Mouse (Mus musculus) layer of hippocampus, adult 9-10 months (tissue): Measurements from ENCODE around the gene Rbbp8nl.

Source experiments
- DNase-seq: peaks from one replicate; pipeline ENCODE4 v3.0.0; 2022; ENCODE audit warnings: low spot score

The Rbbp8nl gene

DNA sequence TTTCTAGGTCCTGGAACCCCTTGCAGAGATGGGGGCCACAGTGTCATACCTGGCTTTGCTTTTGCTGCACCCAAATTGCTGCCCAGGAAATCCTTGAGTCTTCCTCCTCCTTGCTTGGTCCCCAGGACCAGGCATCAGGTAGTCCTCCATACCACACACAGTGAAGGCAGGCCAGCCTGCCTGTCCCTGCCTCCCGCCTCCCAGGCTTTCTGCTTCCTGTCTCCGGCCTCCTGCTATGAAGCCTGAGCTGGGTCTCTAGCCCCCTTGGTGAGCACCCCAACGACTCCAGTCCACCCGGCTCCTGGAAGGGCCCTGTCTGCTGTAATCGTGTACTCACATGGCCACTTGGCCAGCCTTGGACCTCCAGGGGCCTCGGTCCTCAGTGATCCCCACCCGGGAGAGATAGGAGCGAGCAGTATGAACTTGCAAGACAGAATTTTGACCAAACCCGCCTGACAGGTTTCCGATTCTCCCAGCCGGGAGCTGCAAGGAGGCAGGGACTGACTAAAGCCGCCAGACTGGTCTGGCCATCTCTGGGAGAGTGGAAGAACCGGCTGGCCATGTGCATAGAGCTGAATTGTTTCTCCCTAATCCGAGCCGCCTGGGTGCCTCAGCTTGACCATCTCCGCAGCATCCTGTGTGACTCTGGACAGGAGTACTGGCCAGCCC, at the start of gene Rbbp8nl:
Rbbp8nl (minus strand) TSS at position 440 of the 669 bp plus-strand sequence.
- no peak for DNase-seq

DNA sequence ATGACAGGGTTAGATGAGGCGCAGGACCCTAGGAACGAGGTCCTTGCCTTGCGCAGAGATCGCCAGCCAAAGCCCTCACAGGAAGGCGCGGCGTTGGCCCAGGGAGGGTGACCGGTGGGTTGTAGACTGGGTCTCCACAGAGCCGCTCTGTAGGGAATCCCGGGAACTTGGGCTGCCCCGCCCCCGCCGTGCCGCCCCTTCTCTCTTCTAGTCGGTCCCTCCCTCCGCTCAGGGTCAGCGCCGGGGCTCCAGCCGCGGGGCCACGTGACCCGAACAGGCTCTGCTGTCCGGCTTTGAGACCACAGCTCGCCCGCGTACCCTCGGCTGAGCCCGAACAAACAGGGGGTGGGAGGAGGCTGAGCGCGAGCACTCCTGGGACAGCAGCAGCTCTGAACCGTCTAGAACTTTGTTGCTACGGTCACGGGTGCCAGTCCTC, 44.9 kb upstream of the Rbbp8nl start, which contains the start of gene Gata5:
Gata5 (minus strand) TSS at position 149 of the 436 bp plus-strand sequence.
- DNase-seq = no peak

DNA sequence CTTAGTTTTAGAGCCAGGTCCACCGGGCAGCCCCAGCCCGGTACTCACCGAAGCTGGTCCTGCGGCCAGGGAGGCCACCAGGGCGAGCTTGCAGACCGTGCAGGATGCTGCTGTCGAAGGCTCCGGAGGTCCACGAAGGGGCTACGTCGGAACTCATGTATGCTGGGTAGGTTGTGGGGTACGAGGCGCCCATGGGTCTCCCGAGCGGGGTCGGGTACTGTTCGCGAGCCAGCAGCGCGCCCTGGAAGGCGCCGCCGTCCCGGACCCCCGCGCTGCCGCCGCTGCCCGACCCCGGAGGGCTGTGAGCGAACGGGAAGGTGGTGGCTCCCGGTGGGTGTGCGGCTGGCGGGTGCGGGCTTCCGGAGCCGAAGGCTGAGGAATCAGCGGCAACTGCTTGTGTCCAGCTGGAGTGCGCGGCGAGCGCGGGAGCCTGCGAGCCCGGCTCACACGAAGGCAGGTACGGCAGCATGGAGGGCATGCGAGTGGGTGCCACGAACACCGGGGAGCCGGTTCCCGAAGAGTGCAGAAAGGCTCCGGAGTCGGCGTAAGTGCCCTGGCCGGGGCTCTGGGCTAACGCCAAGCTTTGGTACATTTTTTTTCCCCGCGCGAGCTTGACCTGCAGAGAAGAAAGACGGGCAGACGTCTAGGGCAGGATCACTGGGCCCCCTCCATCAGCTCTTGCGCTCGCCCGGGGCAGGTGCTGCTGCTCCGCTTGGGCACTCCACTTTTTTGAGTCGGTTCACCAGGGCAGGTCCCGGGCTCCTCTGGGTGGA, 44.3 kb upstream of the Rbbp8nl start:
- no peak for DNase-seq

DNA sequence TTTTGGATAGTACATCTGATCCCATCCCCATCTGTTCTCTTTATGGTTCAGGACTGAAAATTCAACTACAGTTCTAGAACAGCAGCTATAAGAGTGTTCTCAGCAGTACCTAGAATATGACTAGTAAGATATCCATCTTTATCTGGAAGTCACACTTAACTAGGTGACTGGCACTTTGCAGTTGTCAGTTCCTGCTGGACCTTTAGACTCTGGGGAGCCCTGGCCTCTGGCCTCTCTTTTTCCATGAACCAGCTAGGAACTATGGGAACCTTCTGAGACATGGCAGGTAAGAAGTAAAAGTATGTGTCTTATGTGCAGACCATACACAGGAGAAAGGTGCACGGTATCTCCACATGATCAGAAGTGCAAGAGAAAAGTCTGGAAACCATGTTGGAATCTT, 39.8 kb upstream of the Rbbp8nl start:
- DNase-seq = no peak

DNA sequence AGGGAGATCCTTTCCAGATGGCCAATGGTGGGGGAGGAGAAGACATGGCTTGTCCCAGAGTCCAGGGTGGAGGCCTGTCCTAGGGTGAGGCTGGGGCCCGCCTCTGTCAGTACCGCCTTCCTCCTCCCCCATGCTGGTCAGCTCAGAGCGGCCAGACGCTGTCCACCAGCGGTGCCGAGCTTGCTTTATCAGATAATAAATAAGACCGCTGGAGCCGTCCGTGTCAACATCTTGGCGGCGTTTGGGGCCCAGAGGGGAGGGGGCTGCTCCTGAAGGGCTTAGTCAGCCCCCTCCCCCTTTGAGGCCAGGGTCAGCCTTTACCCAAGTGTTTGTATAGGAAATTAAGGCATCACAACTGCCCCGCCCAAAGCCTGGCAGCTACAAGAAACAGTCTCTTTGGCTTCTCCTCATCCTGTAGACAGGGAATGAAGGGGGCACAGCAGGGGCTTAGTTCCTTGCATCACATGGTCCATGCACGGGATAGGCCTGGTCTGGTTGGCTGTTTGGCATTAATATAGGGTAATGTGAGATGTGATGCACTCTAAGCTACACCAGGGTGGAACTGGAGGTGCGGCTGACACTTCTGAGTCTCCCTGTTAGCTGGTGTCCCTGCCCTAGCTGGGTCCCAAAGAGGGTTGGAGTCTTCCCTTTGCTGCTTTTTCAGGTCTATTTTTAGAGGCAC, 33.1 kb upstream of the Rbbp8nl start:
- DNase-seq = no peak

DNA sequence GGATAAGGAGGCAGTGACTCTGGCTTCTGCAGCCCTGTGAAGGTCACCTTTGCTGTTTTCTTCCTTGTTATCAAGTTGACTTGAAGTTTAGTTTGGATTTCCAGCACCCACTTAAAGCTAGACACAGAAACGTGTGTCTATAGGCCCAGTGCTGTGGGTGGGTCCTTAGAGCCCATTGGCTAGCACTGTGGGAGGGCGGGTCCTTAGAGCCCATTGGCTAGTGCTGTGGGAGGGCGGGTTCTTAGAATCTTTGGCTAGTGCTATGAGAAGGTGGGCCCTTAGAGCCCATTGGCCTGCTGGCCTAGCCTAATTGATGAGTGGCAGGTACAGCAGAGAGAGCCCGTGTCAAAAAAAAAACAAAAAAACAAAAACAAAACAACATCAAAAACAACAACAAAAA, 30.5 kb upstream of the Rbbp8nl start:
- no peak for DNase-seq

DNA sequence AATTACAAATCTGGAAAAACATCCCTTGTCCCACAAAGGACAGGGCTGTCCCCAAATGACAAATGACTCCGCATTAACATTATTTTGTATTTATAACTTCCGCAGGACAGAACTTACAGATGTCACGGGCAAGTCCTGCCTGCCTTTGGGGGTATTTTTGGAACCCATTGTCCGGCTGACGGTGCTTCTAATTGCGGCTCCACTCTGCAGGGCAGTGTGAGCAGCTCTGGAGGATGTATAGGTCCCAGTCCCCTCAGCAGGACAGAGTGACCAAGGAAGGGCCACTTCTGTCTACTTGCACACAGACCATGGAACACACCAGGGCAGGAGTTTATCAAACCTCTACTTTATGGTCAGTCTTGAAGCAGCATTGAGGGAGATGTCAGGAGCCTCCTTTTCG, 27.9 kb upstream of the Rbbp8nl start:
- DNase-seq = no peak

DNA sequence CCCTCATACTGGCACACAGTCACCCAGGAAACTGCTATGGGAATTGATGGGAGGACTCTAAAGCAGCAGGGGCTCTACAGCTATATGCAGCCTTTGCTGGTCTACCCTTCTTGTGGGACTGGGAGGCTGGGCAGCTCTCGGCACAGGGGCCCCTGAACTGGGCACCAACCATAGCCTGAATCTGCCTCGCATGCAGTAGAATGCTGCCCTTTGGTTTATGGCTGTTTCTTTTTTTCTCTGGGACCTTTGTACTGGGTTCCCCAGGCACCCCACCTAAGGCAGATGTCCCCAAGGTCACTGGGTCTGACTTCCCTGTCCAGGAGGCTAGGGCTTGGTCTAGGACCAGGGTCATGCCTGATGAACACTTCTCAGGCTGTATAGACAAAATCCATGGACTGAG, 24.6 kb upstream of the Rbbp8nl start:
- no peak for DNase-seq

DNA sequence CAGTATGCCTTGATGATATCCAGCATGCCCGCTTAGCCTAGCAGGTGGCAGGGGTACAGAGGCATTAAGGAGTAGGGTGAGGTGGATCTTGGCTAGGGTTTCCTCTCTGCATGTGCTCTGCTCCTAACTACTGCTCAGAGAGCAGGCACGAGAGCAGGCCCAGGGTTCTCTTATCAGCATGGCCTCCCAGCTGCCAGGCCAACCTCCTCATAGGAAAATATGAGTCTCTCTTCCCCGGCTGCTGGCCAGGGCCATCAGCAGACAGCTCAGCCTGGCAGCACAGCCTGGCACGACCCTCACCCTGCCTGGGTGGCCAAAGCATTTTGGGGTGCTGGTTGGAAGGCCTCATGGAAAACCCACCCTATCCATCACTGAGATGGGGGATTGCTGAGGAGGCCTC, 21.5 kb upstream of the Rbbp8nl start:
- no peak for DNase-seq

DNA sequence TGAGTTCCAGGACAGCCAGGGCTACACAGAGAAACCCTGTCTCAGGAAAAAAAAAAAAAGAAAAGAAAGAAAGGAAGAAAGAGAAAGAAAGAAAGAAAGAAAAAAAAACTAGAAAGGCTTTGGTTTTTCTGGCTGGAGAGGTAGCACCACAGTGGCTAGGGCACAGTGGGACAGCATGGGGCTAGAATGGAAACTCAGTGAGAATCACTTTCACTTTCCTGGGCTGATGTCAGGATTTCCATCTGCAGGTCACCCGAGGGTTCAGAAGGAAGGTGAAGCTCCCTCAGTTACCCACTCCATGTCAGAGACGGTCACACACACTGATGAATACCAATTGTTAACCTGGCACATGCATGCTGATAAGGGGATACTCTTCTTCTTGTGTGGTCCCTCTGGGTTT, 18.0 kb upstream of the Rbbp8nl start:
- DNase-seq = no peak

DNA sequence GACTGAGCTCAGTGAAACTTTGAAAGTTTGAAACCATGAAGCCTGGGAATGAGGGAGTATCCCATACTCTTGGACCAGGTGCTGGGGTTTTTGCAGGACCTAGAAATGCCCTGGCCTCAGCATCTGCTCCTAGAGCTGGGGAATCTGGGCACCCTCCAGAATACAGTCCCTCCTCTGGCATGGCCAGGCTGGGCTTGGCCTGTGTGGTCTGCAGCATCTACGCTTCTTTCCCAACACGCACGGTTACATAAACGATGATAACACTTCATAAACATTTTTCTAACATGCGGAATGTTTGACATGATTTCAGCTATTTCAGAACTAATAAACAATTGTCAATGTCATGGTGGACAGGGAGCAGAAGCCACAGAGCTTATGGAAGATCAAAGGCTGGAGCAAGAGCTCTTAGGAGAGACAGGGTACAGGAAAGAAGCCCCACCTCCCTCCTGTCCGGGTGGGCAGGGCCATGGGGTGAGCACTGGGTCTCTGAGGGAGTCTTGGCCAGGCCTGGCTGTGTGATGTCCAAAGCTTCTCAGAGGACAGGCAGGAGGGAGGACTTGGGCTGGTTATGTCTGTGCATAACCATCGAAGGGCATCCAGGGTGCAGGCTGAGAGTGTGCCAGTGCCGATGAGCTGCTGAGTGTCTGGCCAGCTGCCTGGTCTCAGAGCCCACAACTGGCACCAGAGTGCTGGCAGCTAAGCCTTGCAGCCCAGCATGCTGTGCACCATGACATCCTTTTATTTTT, 16.9 kb upstream of the Rbbp8nl start:
- DNase-seq = no peak

DNA sequence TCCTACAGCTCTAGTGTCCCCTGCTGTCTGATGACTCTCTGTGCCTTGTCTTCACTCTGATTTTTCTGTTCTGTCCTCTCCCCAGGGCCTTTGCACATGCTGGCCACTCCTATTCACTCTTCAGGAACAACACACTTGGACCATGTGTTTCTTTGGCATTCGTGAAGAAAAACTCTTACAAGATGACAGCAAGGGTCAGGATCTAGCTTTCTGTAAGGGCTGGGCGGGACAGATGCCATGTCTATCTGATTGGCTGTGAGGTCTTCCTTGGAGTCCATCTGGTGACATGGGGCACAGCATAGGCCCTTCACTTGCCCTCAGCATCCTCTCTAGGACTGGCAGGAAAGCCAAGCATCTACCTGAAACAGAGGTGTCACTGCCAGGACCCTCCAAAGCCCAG, 16.3 kb upstream of the Rbbp8nl start:
- no peak for DNase-seq

DNA sequence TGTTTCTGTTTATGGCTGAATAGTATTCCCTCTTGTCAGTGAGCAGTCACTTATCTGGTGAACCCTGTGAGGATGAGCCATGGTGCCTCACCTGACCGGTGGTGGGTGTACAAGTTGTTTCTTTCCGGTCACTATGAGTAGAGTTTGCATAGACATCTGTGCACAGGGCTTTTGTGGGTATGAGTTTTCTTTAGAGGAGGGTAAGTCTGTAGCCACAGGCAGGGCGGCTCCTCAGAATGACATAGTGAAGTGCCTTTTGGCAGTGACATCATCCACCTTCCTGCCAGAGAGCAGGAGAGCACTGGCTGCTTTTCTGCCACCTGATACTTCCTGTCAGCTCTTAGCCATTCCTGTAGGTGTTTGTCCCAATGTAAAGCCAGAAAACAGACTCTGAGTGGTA, 15.8 kb upstream of the Rbbp8nl start:
- DNase-seq = no peak

DNA sequence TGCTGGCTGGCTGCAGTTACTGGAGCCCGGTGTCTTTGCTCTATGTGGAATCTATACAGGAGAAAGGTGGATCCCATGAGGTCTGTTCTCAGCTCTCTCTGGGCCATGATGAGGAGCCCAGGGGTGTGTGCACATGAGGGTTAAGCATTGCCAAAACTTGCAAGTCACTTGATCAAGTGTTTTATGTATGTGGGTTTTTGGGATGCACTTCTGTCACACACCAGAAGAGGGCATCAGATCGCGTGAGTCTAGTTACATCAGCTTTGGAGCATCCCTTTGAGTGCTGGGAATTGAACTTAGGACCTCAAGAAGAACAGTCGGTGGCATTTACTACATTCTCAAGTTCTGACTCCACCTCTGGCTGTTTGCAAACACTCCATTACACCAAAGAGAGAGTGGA, 14.9 kb upstream of the Rbbp8nl start:
- no peak for DNase-seq

DNA sequence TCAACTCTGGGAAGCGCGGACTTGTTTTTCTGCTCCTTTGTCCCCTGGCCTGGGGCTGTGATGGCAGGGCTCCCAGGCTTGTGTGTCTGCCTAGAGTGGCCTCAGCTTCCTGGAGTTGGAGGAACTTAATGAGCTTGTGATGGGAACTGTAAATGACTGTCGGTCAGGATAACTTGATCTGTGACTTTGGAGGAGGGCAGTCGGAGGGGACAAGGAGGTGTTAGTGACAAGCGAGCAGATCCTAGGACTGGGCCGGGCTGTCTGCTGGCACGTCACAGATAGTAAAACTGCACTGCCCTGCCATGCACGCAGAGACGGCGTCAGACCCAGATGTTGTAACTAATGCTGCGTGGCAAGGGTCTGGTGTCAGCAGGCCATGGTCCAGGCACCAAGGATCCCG, 13.8 kb upstream of the Rbbp8nl start:
- no peak for DNase-seq

DNA sequence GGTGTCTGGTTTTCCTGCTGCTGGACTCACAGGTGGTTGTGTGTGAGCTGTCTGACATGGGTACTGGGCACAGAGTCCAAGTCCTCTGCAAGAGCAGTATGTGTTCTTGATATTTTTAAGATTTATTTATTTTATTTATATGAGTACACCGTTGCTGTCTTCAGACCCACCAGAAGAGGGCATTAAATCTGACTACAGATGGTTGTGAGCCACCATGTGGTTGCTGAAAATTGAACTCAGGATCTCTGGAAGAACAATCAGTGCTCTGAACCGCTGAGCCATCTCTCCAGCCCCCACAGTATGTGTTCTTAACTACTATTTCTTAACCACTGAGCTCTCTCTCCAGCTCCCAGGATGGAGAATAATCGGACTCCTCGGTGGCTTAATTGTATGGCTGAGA, 12.5 kb upstream of the Rbbp8nl start:
- no peak for DNase-seq

DNA sequence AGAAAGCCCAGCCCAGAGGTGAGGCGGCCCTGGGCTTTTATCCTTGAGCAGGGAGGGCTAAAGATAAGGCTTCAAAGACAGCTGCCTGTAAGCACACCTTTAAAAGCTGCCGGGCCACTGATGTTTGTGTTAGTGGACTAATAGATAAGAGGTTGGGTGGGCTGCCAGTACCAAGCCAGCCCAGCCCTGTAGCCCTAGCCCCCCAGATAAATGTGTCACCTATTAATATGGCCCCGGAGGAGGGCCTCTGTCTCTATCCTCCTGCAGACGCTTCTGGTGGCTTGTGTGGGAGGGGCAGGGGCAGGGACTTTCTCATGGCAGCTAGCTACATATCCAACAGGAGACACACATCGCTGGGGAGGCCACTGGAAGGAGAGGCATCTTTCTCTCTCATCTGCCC, 11.1 kb upstream of the Rbbp8nl start:
- no peak for DNase-seq

DNA sequence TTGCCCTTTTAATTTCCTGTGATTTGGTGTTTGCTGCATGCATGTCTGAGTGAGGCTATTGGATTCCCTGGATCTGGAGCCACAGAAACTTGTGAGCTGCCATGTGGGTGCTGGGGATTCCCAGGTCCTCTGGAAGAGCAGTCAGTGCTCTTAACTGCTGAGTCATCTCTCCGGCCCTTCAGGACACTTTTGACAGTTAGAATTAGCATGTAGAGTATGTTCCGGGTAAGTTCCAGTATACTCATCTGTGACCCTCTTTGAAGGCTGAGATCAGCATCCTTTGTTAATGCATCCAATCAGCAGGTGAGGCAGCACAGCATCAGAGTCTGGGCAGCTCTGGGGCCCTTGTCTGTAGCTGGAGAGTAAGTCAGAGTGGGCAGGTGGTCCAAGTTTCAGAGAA, 10.6 kb upstream of the Rbbp8nl start:
- no peak for DNase-seq

DNA sequence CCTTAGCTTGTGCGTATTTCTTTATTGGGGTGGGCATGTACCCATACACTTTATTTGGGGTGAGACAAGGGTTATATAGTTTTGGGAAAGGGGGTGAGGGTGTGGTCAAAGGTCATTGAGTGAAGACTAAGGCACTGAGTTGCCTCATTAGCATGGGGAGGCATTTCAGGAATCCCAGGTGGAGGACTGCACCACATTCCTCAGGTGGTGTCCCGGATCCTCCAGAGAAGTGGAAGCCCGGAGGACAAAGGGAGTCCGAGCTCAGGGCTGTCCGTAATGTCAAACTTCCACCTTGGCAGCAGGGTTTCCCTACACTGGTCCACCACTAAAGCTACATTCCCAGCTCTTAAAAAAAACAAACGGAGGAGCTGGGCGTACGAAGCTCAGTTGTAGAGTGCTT, 3.2 kb upstream of the Rbbp8nl start:
- DNase-seq = no peak

DNA sequence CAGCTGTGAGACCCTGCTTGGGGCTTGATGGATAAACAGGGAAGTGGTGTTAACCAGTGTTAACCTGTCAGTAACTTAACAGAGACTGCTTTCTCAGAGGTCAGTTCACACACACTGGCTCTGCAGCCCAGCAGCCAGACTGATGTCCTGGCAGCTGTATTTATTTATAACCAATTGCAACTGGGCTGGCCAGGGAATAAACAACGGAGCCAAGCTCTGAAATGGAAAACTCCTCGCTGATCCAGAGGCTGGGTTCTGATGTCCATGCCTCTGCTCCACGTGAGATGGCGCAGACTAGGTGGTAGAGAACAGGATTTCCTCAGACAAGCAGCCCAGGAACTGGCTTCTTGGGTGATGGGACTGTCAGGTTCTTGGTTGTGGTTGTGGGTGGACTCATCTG, 2.3 kb upstream of the Rbbp8nl start:
- DNase-seq = no peak

DNA sequence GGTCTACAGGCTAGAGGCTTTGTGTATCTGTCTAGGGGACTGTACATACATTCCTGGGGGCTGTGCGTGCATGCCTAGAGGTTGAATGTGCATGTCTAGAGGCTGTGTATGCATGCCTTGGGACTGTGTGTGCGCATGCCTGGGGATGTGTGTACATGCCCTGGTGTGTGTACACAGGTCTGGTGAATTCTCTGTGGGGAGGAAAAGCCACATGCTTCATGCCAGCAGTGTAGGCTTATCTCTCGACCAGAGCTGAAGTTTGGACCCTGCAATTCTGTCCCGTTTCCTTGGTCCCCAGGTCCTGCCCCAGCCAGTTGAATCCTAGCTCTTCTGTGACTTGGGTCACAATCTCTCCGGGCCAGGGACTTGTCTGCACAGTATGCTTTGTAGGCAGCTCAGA, 1.9 kb upstream of the Rbbp8nl start:
- DNase-seq = no peak

DNA sequence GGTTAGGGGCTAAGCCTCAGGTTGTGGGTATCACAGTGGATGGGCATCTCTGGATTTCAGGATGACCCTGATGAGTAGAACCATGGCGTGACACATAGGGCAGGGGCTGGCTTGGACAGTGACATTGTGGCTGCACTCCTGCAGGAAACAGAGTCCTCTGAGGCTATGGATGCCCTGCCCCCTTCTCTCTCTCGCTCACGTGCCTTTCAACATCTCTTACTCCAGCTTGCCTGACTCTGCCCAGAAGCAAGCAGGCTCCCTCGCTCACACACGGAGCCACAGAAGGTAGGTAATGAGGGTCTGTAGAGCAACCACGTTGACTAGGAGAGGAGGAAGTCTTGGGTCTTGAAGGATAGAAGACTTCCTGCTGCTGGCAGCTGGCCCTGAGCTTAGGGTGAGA, 824 bp upstream of the Rbbp8nl start:
- DNase-seq = no peak

DNA sequence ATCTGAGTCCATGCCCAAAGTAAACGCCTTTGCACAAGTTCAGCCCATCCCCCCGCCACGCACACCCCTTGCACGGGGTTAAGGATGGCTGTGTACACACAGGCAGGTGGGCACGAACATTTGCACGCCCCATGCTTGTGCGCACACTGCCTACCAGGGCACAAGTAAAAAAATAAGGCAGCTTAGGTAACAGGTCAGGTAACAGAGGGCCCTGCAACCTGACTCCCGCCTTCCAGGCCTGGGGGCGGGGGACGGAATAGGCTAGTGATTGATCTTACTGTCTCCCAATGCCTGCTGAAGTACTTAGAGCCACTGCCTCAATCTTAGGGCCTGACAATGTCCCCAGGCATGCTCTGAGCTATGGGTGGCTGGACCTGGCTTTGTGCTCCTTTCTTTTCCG, 713 bp downstream of the Rbbp8nl start:
- DNase-seq = no peak
